Mouse (Mus musculus): ENCODE results near the gene Arsg.

GRCm38 (mm10) chr11:109559241-109559640, 86.1 kb downstream of the Arsg start:
- TF ChIP-seq CTCF (IDR thresholded peaks at IDR 0.05; ENCODE audit: borderline replicate concordance, insufficient read depth, low read length) (no peak), POLR2A (IDR thresholded peaks at IDR 0.05; ENCODE audit: low read depth, low read length) (no peak)

All from embryonic fibroblast, embryonic 13.5 days (primary cell).